9 mouse cellular contexts compared by ENCODE assay signal in genomic region chr6:18848702-18849061, GRCm38 (mm10). TPM values are rescaled to one million over a fixed set of nuclear protein-coding genes. Genes with fewer than 3 reads are reported as not detected.
A peak's percentile ranks its signal among the peaks of the same experiment; 100 is the strongest.
DNase-seq lines count a peak whose midpoint lies in the region; ATAC-seq and TF ChIP-seq lines count a peak whose summit lies in the region.
"Had no signal": no experiment of that assay in that cellular context is flagged by ENCODE, and none has a peak within 500 bp of the region (broad histone marks: within the 10 kb centered on the region; RNA-seq: fewer than 3 reads in every experiment).

No protein-coding gene starts in this region.

- no peak for TF ChIP-seq POLR2A in lung, adult 2 months (IDR thresholded peaks at IDR 0.05; ENCODE audit: borderline replicate concordance, extremely low read depth, low read depth, low read length)
- TF ChIP-seq POLR2A in olfactory bulb, adult 2 months (IDR thresholded peaks at IDR 0.05; ENCODE audit: insufficient read depth, low read depth, low read length): no peak

- peak overlapping the region; percentile 68 for H3K4me2 ChIP-seq in embryonic facial prominence, embryonic 14.5 days (ENCODE audit: low read depth, low read length)
- H3K4me2 ChIP-seq in intestine, postnatal 0 days (replicated peaks; ENCODE audit: low read depth): peak overlapping the region; percentile 75

- H3K27me3 ChIP-seq in embryonic facial prominence, embryonic 14.5 days (replicated peaks; ENCODE audit: control insufficient read depth, insufficient read depth, low read length): no peaks in the 10 kb centered on the region
- no peaks in the 10 kb centered on the region for H3K27me3 ChIP-seq in intestine, postnatal 0 days (replicated peaks; ENCODE audit: control insufficient read depth, insufficient read depth, low read length)

- TF ChIP-seq CTCF in lung, adult 2 months (IDR thresholded peaks at IDR 0.05; ENCODE audit: insufficient read depth, low read length): no peak
- no peak for TF ChIP-seq CTCF in intestine, postnatal 0 days (IDR thresholded peaks at IDR 0.05; ENCODE audit: low read depth)
- no peak for TF ChIP-seq CTCF in olfactory bulb, adult 2 months (IDR thresholded peaks at IDR 0.05; ENCODE audit: insufficient read depth, low read depth, low read length)

- WGBS in lung, adult 2 months: under 1% methylated on average over 28 of the region's 28 CpGs
- 0% methylated on average over 26 of the region's 28 CpGs for WGBS in embryonic facial prominence, embryonic 14.5 days
- whole genome bisulfite sequencing in intestine, postnatal 0 days: under 1% methylated on average over 28 of the region's 28 CpGs
- 0% methylated on average over 28 of the region's 28 CpGs for WGBS in olfactory bulb, adult 2 months

- peaks cover 2% of the 10 kb centered on the region; the same call in 1 of the 2 replicates for H3K4me1 ChIP-seq in lung, adult 2 months (ENCODE audit: control insufficient read depth, insufficient read depth, low read length)
- peaks cover 6% of the 10 kb centered on the region; the same call in 1 of the 2 replicates for H3K4me1 ChIP-seq in embryonic facial prominence, embryonic 14.5 days (ENCODE audit: control insufficient read depth, insufficient read depth, low read length)
- no peaks in the 10 kb centered on the region for H3K4me1 ChIP-seq in intestine, postnatal 0 days (replicated peaks; ENCODE audit: control insufficient read depth, insufficient read depth, low read length)
- H3K4me1 ChIP-seq in olfactory bulb, adult 2 months (ENCODE audit: control insufficient read depth, insufficient read depth, low read length): no peaks in the 10 kb centered on the region

- H3K4me3 ChIP-seq in lung, adult 2 months (replicated peaks; ENCODE audit: extremely low read depth, low read depth, low read length): peak overlapping the region; percentile 82
- peak overlapping the region; percentile 87 for H3K4me3 ChIP-seq in embryonic facial prominence, embryonic 14.5 days (ENCODE audit: low read depth, low read length)
- peak overlapping the region; percentile 79 for H3K4me3 ChIP-seq in intestine, postnatal 0 days (ENCODE audit: low read depth, low read length)
- peak overlapping the region; percentile 65 for H3K4me3 ChIP-seq in olfactory bulb, adult 2 months (ENCODE audit: insufficient read depth, low read depth, low read length)

- H3K36me3 ChIP-seq in embryonic facial prominence, embryonic 14.5 days (ENCODE audit: control insufficient read depth, insufficient read depth, low read length): peaks cover 28% of the 10 kb centered on the region
- peaks cover 4% of the 10 kb centered on the region; the same call in 1 of the 2 replicates for H3K36me3 ChIP-seq in intestine, postnatal 0 days (ENCODE audit: control insufficient read depth, insufficient read depth)

- no peaks in the 10 kb centered on the region for H3K9me3 ChIP-seq in embryonic facial prominence, embryonic 14.5 days (ENCODE audit: control insufficient read depth, low read length)
- no peaks in the 10 kb centered on the region for H3K9me3 ChIP-seq in intestine, postnatal 0 days (ENCODE audit: control insufficient read depth)

- no peak for DNase-seq in lung, adult 2 months
- no peak for DNase-seq in lung, postnatal 4 days
- DNase-seq in embryonic facial prominence, embryonic 14.5 days (ENCODE audit: low spot score): no peak
- DNase-seq in adrenal gland, adult (ENCODE audit: inconsistent age in 2 of 2, low spot score in 1 of 2): no peak
- no peak for DNase-seq in B cell, adult 2 months
- DNase-seq in gastrocnemius, postnatal 10 days: no peak

- ATAC-seq in embryonic facial prominence, embryonic 14.5 days (ENCODE audit: low read depth): no peak
- ATAC-seq in intestine, postnatal 0 days: peak; percentile 67

- H3K9ac ChIP-seq in embryonic facial prominence, embryonic 14.5 days (ENCODE audit: low read depth, low read length): peak overlapping the region; percentile 99
- H3K9ac ChIP-seq in intestine, postnatal 0 days (ENCODE audit: low read depth, low read length): peak overlapping the region; percentile 89

- H3K27ac ChIP-seq in embryonic facial prominence, embryonic 14.5 days (replicated peaks; ENCODE audit: low read depth, low read length): peak overlapping the region; percentile 96
- peak overlapping the region; percentile 88 for H3K27ac ChIP-seq in intestine, postnatal 0 days (ENCODE audit: low read depth, low read length)
- no peak overlapping the region for H3K27ac ChIP-seq in olfactory bulb, adult 2 months (ENCODE audit: insufficient read depth, low read depth, low read length)

RNA-seq across cellular contexts. Expression of gene Lsm8, which starts 0.3 kb away (rescaled TPM):
- polyA plus RNA-seq in lung, adult 2 months (2012; rRNA removed): 8.8 and 15.1 TPM in 2 replicates
- 129 and 138 TPM in 2 replicates for polyA plus RNA-seq in embryonic facial prominence, embryonic 14.5 days (2014; fragmentation: Nextera tagmentation; extraction: Ambion mirVana)
- 98.5 and 99.8 TPM in 2 replicates for polyA plus RNA-seq in intestine, postnatal 0 days (2015; fragmentation: Nextera tagmentation; extraction: Ambion mirVana)
- polyA plus RNA-seq in olfactory bulb, adult 2 months (2012; ENCODE audit: insufficient read depth, insufficient read length, low replicate concordance, missing spikeins): not detected in 2 replicates
- 10 to 100 TPM; 20.0 to 20.8 TPM for total RNA-seq in gastrocnemius, postnatal 10 days (2021)

RNA-seq across cellular contexts. Expression of gene Ankrd7, which starts 17.4 kb away (rescaled TPM):
- not detected in 2 replicates for polyA plus RNA-seq in lung, adult 2 months (2012; rRNA removed)
- not detected in 2 replicates for polyA plus RNA-seq in embryonic facial prominence, embryonic 14.5 days (2014; fragmentation: Nextera tagmentation; extraction: Ambion mirVana)
- not detected in 2 replicates for polyA plus RNA-seq in intestine, postnatal 0 days (2015; fragmentation: Nextera tagmentation; extraction: Ambion mirVana)
- not detected in 2 replicates for polyA plus RNA-seq in olfactory bulb, adult 2 months (2012; ENCODE audit: insufficient read depth, insufficient read length, low replicate concordance, missing spikeins)
- not detected for total RNA-seq in gastrocnemius, postnatal 10 days (2021)
- polyA plus RNA-seq: brain, embryonic 14.5 days had no signal
